Mouse (Mus musculus): ENCODE data around the gene Lamb3. TPM values are rescaled to one million over a fixed set of nuclear protein-coding genes. Genes with fewer than 3 reads are reported as not detected.

Lamb3 gene
- total and polyA plus RNA-seq, 3 experiments = 10.1 to 14.6 (median 12.3) TPM

- dilution Hi-C loops (cut with MboI; ENCODE audit: extremely low pct_ligation_motif_present, extremely low pct_unique_long_range_greater_than_20kb, low sequenced_read_pairs) = no loop called here
- Histone ChIP-seq H3K4me3 (replicated peaks in 1 of 3; ENCODE audit: low read depth in 2 of 3, low read length in 2 of 3, poor library complexity in 1 of 3) (no peak overlapping the region), H3K27me3 (replicated peaks) (no peaks in the 10 kb centered on the region), H3K36me3 (replicated peaks in 1 of 2; ENCODE audit: control insufficient read depth in 1 of 2, insufficient read depth in 1 of 2, low read length in 1 of 2) (peaks cover 9 to 46% of the 10 kb centered on the region in 2 experiments), H3K27ac (ENCODE audit: insufficient read depth, low read depth) (peak overlapping the region; percentile 0; the same call in 1 of the 2 replicates), H3K4me1 (ENCODE audit: control insufficient read depth in 1 of 2, insufficient read depth in 2 of 2) (peaks cover 7 to 30% of the 10 kb centered on the region in 2 experiments), H3K4me2 (ENCODE audit: insufficient read depth, low read depth, poor library complexity, severe bottlenecking) (no peak overlapping the region), H3K79me2 (replicated peaks; ENCODE audit: control insufficient read depth, extremely low read depth, insufficient read depth, poor library complexity, severe bottlenecking) (no peaks in the 10 kb centered on the region), H3K9me3 (replicated peaks; ENCODE audit: low read length) (no peaks in the 10 kb centered on the region), H3K9ac (ENCODE audit: insufficient read depth, low read depth) (no peak overlapping the region)
- in situ Hi-C loops (cut with MboI; ENCODE audit: low pct_ligation_motif_present, low pct_unique_long_range_greater_than_20kb, low sequenced_read_pairs) = loop anchor here (5.0 kb wide), 1 partner anchor 66 kb away; no protein-coding TSS in a partner anchor
- TF ChIP-seq POLR2A (IDR thresholded peaks at IDR 0.05; ENCODE audit: low read depth, low read length) = no peak
- no peak for DNase-seq (ENCODE audit: extremely low read depth)
These were observed 48.7 kb downstream of the Lamb3 start for GRCm38 (mm10) chr1:193256289-193256577.

- dilution Hi-C loops (cut with MboI; ENCODE audit: extremely low pct_ligation_motif_present, extremely low pct_unique_long_range_greater_than_20kb, low sequenced_read_pairs) = no loop called here
- H3K9ac ChIP-seq (ENCODE audit: insufficient read depth, low read depth) = no peak overlapping the region
- peaks cover 3 to 26% of the 10 kb centered on the region in 2 experiments for H3K4me1 ChIP-seq (ENCODE audit: control insufficient read depth in 1 of 2, insufficient read depth in 2 of 2)
- H3K4me3 ChIP-seq (replicated peaks in 1 of 3; ENCODE audit: low read depth in 2 of 3, low read length in 2 of 3, poor library complexity in 1 of 3) = no peak overlapping the region
- H3K36me3 ChIP-seq (replicated peaks in 1 of 2; ENCODE audit: control insufficient read depth in 1 of 2, insufficient read depth in 1 of 2, low read length in 1 of 2) = peaks cover 9 to 48% of the 10 kb centered on the region in 2 experiments
- H3K4me2 ChIP-seq (ENCODE audit: insufficient read depth, low read depth, poor library complexity, severe bottlenecking) = no peak overlapping the region
- no peak for DNase-seq (ENCODE audit: extremely low read depth)
- no peak for TF ChIP-seq GABPA (IDR thresholded peaks at IDR 0.05; ENCODE audit: insufficient replicate concordance, low read depth, low read length)
- no peak for TF ChIP-seq CTCF (conservative IDR thresholded peaks at IDR 0.05 in 1 of 2, IDR thresholded peaks at IDR 0.05 in 1 of 2; ENCODE audit: low read depth in 2 of 2, low read length in 2 of 2)
- TF ChIP-seq ETS1 (conservative IDR thresholded peaks at IDR 0.05; ENCODE audit: low read depth, low read length) = no peak
- no peak for TF ChIP-seq MAZ (IDR thresholded peaks at IDR 0.05; ENCODE audit: low read depth, low read length)
- TF ChIP-seq JUN (IDR thresholded peaks at IDR 0.05; ENCODE audit: insufficient read depth, low read depth, low read length) = no peak
- TF ChIP-seq TBP (conservative IDR thresholded peaks at IDR 0.05; ENCODE audit: low read depth, low read length) = no peak
- TF ChIP-seq RAD21 (IDR thresholded peaks at IDR 0.05; ENCODE audit: low read depth, low read length) = no peak
- no peaks in the 10 kb centered on the region for H3K9me3 ChIP-seq (replicated peaks; ENCODE audit: low read length)
- no peak overlapping the region for H3K27ac ChIP-seq (ENCODE audit: insufficient read depth, low read depth)
- in situ Hi-C loops (cut with MboI; ENCODE audit: low pct_ligation_motif_present, low pct_unique_long_range_greater_than_20kb, low sequenced_read_pairs) = loop anchor here (5.0 kb wide), 1 partner anchor 66 kb away; no protein-coding TSS in a partner anchor
- H3K79me2 ChIP-seq (replicated peaks; ENCODE audit: control insufficient read depth, extremely low read depth, insufficient read depth, poor library complexity, severe bottlenecking) = no peaks in the 10 kb centered on the region
- no peaks in the 10 kb centered on the region for H3K27me3 ChIP-seq (replicated peaks)
These were observed 49.2 kb downstream of the Lamb3 start for GRCm38 (mm10) chr1:193256621-193257098.

GRCm38 (mm10) chr1:193259559-193259958, 52.1 kb downstream of the Lamb3 start:
- H3K9ac ChIP-seq (ENCODE audit: insufficient read depth, low read depth) = no peak overlapping the region
- in situ Hi-C loops (cut with MboI; ENCODE audit: low pct_ligation_motif_present, low pct_unique_long_range_greater_than_20kb, low sequenced_read_pairs) = loop anchor here (5.0 kb wide), 1 partner anchor 63 kb away; no protein-coding TSS in a partner anchor
- H3K27me3 ChIP-seq (replicated peaks) = no peaks in the 10 kb centered on the region
- H3K36me3 ChIP-seq (replicated peaks in 1 of 2; ENCODE audit: control insufficient read depth in 1 of 2, insufficient read depth in 1 of 2, low read length in 1 of 2) = peaks cover 6 to 46% of the 10 kb centered on the region in 2 experiments
- H3K4me3 ChIP-seq (replicated peaks in 1 of 3; ENCODE audit: low read depth in 2 of 3, low read length in 2 of 3, poor library complexity in 1 of 3) = no peak overlapping the region
- H3K9me3 ChIP-seq (replicated peaks; ENCODE audit: low read length) = no peaks in the 10 kb centered on the region
- H3K4me2 ChIP-seq (ENCODE audit: insufficient read depth, low read depth, poor library complexity, severe bottlenecking) = no peak overlapping the region
- peaks cover 7 to 19% of the 10 kb centered on the region in 2 experiments for H3K4me1 ChIP-seq (ENCODE audit: control insufficient read depth in 1 of 2, insufficient read depth in 2 of 2)
- TF ChIP-seq UBTF (IDR thresholded peaks at IDR 0.05; ENCODE audit: low read depth, low read length) (no peak), TBP (conservative IDR thresholded peaks at IDR 0.05; ENCODE audit: low read depth, low read length) (no peak), MEF2A (IDR thresholded peaks at IDR 0.05; ENCODE audit: borderline replicate concordance, low read depth, low read length) (no peak), USF2 (conservative IDR thresholded peaks at IDR 0.05; ENCODE audit: low read depth, low read length) (no peak), PAX5 (IDR thresholded peaks at IDR 0.05; ENCODE audit: low read length) (no peak), USF1 (IDR thresholded peaks at IDR 0.05; ENCODE audit: low read depth, low read length) (no peak), JUN (IDR thresholded peaks at IDR 0.05; ENCODE audit: insufficient read depth, low read depth, low read length) (no peak), ETS1 (conservative IDR thresholded peaks at IDR 0.05; ENCODE audit: low read depth, low read length) (no peak), HCFC1 (IDR thresholded peaks at IDR 0.05; ENCODE audit: low read depth, low read length) (no peak), MAFK (IDR thresholded peaks at IDR 0.05; ENCODE audit: insufficient replicate concordance, low read length) (no peak), ZKSCAN1 (IDR thresholded peaks at IDR 0.05; ENCODE audit: borderline replicate concordance, low read depth, low read length) (no peak), ELF1 (IDR thresholded peaks at IDR 0.05; ENCODE audit: low read depth, low read length) (no peak), EP300 (IDR thresholded peaks at IDR 0.05; ENCODE audit: low read length) (no peak), TCF12 (IDR thresholded peaks at IDR 0.05; ENCODE audit: low read depth, low read length) (no peak), KAT2A (IDR thresholded peaks at IDR 0.05; ENCODE audit: insufficient replicate concordance, low read length) (no peak)
- dilution Hi-C loops (cut with MboI; ENCODE audit: extremely low pct_ligation_motif_present, extremely low pct_unique_long_range_greater_than_20kb, low sequenced_read_pairs) = no loop called here
- DNase-seq (ENCODE audit: extremely low read depth) = no peak
- H3K27ac ChIP-seq (ENCODE audit: insufficient read depth, low read depth) = no peak overlapping the region
- no peaks in the 10 kb centered on the region for H3K79me2 ChIP-seq (replicated peaks; ENCODE audit: control insufficient read depth, extremely low read depth, insufficient read depth, poor library complexity, severe bottlenecking)

All from CH12.LX (cell line).